Mouse (Mus musculus) NIH3T3 (cell line): ENCODE results near the gene Gm4981.
"Not testable (repeated sequence)": the region's sequence is repeated elsewhere in the genome, so short reads cannot be mapped to it uniquely, and the experiment has no call there.

Experiments used
- DNase-seq: peaks from one replicate; pipeline ENCODE4 v3.0.0-alpha.2; 2012; ENCODE audit warnings: low read depth

The Gm4981 gene

DNA sequence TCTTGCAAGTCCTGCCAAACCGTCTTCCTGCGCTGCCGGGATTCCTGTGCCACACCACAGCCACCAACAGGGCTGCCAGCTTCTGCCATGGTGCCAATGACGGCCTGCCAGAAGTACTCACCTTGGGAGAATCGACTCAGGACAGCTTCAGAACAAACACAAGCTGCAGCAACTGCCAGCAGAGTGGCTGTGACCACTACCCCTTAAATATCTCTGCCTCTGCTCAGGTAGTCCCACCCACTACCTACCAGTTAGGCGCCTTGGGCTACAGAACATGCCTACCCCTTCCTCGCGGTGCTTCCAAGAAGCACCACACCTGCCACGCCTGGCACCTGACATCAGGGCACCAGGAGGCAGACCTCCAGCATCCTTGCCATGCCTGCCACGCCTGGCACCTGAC, at the start of gene Gm4981:
Gm4981 (minus strand) TSS at position 89 of the 400 bp plus-strand sequence.
- no peak for DNase-seq

GRCm38 (mm10) chr10:58282238-58282637, 45.7 kb upstream of the Gm4981 start:
- DNase-seq, result no peak

DNA sequence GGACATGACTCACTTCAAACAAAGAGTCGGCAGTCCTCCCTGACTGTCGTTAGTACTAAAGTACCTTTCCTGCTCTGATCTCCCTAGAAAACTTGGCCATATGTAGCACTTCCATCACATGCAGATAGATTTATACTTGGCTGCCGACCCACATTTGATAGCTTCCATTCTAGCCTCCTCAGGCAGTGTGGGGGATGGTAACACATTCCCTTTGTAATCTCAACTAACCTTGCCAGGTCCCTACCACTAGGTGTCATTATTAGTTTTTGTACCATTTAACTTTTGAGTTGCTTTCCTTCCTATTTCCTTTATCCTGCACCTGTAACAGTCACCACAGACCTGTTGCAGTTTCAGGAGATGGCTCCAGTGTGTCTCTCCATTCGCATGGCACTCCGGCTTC, 22.0 kb upstream of the Gm4981 start:
- peak; percentile 55 for DNase-seq

DNA sequence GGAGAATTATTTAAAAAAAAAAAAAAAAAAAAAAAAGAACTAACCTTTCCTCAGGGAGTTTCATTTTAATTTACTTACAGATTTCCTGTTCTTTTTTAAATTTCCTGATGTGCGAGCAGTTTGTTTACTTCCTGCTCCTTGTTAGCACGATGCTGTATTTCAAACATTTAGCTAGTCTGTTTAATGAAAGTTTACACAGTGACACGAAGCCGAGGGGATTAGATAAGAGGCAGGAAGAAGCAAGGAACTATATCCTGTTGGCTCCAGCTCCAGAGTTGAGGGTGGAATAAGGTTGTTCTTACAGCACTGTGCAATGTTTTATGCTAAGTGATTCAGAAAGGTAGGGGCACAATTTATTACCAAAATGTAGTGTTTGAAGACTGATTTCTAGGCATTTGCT, 19.5 kb upstream of the Gm4981 start:
- DNase-seq, result peak; percentile 21

DNA sequence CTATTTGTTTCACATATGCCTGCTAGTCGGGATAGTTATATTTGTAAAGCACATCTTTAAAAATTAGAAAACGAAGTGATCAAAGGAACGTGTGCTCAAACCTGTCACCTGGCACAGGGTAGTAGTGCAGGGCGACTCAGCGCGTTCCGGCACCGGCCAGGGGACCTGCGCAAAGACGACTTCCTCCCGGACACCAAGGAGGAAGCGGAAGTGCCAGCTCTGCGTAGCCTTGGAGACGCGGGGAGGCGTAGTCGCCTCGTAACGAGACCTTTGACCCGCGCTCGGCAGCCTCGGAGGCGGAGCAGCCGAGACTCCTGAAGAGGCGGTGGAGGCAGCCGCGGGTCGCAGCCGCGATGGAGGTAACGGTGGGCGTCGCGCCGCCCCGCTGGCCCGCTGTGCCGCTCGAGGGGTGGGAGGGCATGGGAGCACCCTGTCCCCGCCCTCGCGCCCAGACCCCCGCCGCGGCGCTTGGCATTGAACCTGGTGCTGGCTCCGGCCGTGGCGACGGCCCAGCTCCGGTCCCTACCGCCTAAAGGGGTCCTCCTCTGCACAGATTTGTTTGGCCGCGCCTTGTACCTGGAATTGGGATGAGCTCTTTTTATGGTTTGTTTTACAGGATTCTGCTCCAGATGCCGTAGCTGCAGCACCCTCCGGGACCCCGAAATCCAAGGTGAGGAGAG, 18.9 kb upstream of the Gm4981 start, which contains the start of gene Gcc2:
Gcc2 (plus strand) TSS at position 285 of the 680 bp plus-strand sequence.
- DNase-seq, result peak; percentile 96

- peak; percentile 13 for DNase-seq
Observed at GRCm38 (mm10) chr10:58254635-58255175, 18.2 kb upstream of the Gm4981 start.

- peak; percentile 52 for DNase-seq
Observed at GRCm38 (mm10) chr10:58249535-58249934, 13.0 kb upstream of the Gm4981 start.

DNA sequence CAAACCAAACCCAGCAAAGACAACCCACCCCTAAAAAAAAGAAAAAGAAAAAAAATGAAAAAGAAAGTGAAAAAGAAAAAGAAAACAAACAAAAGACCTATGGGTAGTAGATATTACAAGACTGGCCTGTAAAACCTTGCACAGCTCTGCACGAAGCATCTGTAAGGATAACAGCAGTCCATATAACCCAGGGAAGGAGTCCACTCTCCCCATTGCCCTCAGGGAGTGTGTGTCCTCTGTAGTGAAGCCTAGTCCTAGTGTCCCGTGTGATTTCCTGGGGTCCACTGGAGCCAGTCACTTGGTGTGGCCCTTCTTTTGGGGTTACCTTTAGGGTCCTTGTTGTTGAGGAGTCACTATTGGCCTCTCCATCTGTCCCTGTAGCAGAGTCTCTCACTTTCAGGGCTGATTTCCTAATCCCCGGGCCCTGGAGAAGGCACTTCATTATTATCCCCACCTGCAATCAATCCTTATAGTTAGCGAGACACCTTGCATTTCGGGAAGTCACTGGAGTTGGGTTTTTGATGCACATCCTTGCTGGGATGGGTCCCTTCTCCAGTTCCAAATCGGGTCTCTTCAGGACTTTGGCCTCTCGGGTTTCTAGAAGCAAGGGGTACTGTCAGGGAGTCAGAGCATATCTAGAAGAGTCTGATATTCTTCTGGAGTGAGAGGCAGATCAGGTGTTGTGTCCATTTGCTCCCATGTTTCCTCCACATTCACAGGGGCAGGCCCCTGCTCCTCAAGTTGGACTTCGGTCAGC, 2.7 kb upstream of the Gm4981 start:
- DNase-seq, result peak; percentile 31

DNA sequence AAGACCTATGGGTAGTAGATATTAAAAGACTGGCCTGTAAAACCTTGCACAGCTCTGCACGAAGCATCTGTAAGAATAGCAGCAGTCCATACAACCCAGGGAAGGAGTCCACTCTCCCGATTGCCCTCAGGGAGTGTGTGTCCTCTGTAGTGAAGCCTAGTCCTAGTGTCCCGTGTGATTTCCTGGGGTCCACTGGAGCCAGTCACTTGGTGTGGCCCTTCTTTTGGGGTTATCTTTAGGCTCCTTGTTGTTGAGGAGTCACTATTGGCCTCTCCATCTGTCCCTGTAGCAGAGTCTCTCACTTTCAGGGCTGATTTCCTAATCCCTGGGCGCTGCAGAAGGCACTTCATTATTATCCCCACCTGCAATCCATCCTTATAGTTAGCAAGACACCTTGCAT, 1.5 kb downstream of the Gm4981 start:
- DNase-seq, result not testable (repeated sequence)

- DNase-seq, result not testable (repeated sequence)
Observed at GRCm38 (mm10) chr10:58233740-58234121, 2.8 kb downstream of the Gm4981 start.

DNA sequence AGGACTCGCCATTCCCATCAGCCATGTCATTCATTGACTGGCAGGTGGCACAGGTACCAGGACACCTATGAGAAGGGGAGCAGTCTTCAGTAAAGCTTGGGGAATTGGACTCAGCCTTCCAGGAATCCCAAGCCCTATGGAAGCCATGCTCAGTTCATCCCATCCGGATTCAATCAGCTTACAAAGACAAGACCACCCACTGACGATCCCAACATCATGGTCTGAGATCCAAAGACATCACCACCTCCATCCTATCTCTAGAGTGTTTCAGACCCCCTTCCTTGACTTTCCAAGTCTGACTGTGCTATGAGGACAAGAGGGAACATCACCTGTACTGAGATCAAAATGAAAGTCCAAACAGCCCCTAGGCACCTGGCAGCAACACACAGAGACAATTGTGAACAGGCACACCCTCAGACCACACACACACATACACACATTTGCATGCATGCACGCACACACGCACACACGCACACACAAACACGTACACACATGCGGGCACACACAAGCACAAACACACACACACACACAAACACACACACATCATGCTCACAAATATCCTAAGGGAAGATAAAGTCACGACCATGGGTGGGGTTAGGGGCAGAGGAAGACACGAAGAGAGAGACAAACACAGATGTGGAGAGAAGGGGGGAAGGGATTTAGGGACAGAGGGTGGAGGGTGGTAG, 3.3 kb downstream of the Gm4981 start:
- DNase-seq, result not testable (repeated sequence)

GRCm38 (mm10) chr10:58232641-58232969, 3.9 kb downstream of the Gm4981 start, which contains the start of gene Duxf3:
TSS of gene Duxf3 (minus strand) at chr10:58232675.
- DNase-seq, result not testable (repeated sequence)

DNA sequence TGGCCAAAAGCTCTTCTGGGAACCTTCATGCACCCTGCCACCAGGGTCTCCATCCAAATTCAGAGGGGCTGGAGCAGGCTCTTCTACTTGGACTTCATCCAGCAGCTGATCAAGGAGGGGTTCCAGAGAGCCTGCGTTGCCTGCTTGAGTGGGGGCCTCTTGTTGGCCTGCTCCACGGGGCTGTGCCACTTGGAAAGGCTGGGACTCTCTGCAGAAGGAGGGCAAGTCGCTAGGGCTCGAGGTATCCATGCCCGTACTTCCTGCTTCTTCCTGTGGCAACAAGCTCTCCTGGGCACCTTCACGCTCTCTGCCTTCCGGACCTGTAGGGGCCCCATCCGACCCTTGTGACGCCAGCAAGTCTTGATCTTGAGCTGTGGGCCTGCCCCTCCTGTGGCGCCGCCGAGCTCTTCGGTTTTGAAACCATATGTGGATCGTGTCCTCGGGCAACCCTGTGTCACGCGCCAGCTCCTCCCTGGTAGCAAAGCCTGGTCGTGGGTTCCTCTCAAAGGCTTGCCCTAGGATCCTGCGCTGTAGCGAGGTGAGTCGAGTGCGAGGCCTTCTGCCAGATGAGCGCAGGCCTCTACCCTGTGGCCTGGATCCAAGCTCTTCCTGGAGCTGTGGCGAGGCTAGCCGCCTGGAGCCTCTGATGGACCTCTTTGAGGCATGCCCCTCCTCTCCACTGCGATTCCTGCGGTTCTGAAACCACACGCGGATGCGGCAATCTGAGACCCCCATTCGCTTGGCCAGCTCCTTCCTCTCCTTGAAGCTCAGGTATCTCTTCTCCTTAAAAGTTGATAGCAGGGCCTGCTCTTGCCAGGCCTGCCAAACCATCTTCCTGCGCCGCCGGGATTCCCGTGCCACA, 4.5 kb downstream of the Gm4981 start:
- peak; percentile 35 for DNase-seq

DNA sequence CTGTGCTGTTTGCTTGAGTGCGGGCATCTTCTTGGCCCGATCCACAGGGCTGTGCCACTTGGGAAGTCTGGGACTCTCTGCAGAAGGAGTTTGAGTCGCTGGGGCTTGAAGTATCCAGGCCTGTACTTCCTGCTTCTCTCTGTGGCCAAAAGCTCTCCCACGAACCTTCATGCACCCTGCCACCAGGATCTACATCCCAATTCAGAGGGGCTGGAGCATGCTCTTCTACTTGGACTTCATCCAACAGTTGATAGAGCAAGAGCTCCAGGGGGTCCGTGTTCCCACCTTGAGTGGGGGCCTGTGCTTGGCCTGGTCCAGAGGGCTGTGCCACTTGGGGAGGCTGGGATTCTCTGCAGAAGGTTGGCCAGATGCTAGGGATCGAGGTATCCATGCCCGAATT, 5.4 kb downstream of the Gm4981 start:
- not testable (repeated sequence) for DNase-seq

DNA sequence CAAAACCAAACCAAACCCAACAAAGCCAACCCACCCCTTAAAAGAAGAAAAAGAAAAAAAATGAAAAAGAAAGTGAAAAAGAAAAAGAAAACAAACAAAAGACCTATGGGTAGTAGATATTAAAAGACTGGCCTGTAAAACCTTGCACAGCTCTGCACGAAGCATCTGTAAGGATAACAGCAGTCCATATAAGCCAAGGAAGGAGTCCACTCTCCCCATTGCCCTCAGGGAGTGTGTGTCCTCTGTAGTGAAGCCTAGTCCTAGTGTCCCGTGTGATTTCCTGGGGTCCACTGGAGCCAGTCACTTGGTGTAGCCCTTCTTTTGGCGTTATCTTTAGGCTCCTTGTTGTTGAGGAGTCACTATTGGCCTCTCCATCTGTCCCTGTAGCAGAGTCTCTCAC, 6.5 kb downstream of the Gm4981 start:
- not testable (repeated sequence) for DNase-seq

- not testable (repeated sequence) for DNase-seq
Observed at GRCm38 (mm10) chr10:58227798-58228197, 8.7 kb downstream of the Gm4981 start.

DNA sequence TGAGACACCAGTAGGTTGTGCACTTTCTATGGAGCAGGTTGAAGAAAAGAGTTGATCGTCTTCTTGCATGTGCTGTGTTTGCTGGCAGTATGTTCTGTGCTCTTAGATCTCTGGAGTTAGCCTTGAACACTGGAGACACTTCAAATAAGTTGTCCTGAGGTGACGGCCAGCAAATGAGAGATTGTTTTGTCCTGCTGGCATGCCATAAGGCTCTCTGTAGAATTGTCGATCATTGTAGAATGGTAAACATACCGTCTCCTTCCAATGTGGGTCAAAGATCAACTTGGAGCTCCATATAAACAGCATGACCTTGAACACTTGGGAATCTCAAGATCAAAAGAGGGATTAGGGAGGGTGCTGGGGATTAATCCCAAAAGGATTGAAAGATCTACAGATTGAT, 10.1 kb downstream of the Gm4981 start:
- peak; percentile 19 for DNase-seq

- not testable (repeated sequence) for DNase-seq
Observed at GRCm38 (mm10) chr10:58224827-58225785, 11.4 kb downstream of the Gm4981 start, which contains the start of gene AW822073. TSS of gene AW822073 (minus strand) at chr10:58224930.

DNA sequence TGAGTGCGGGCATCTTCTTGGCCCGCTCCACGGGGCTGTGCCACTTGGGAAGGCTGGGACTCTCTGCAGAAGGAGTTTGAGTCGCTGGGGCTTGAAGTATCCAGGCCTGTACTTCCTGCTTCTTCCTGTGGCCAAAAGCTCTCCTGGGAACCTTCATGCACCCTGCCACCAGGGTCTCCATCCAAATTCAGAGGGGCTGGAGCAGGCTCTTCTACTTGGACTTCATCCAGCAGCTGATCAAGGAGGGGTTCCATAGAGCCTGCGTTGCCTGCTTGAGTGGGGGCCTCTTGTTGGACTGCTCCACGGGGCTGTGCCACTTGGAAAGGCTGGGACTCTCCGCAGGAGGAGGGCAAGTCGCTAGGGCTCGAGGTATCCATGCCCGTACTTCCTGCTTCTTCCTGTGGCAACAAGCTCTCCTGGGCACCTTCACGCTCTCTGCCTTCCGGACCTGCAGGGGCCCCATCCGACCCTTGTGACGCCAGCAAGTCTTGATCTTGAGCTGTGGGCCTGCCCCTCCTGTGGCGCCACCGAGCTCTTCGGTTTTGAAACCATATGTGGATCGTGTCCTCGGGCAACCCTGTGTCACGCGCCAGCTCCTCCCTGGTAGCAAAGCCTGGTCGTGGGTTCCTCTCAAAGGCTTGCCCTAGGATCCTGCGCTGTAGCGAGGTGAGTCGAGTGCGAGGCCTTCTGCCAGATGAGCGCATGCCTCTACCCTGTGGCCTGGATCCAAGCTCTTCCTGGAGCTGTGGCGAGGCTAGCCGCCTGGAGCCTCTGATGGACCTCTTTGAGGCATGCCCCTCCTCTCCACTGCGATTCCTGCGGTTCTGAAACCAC, 12.3 kb downstream of the Gm4981 start:
- not testable (repeated sequence) for DNase-seq
